In the genomic region with DNA sequence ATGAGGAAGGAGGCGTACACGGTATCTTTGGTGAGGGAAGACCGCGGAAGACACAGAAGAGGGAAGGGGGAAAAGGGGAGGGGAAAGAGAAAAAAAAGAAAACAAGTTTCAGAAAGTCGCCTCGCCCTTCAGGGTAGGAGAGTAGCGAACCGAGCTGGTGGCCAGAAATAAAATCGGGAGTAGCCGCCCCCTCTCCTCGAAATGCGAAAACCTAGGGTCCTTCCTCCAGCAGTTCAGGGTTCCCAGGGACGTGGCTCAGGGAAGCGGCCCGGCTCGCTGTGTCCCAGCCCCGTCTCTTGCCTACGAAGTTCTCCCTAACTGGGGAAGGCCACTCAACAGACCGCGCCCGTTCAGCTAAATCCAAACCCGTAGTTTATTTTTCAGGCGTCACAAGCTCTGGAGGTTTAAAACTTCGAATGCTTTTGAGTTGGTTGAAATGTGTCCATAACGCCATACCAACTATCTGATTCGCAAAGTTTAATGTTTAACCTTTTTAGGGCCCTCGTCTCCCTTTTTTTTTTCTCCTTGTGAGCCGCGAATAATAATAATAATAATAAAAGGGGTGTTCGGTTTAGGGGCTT, we compare ENCODE assay signal across 8 mouse cellular contexts. TPM values are rescaled to one million over a fixed set of nuclear protein-coding genes. Genes with fewer than 3 reads are reported as not detected.
DNase-seq lines count a peak whose midpoint lies in the region; ATAC-seq and TF ChIP-seq lines count a peak whose summit lies in the region.

No protein-coding gene starts in this region.

- TF ChIP-seq POLR2A in lung, adult 2 months (IDR thresholded peaks at IDR 0.05; ENCODE audit: borderline replicate concordance, extremely low read depth, low read depth, low read length), result peak; percentile 32; the same call in 1 of the 2 replicates

- H3K27ac ChIP-seq in brown adipose tissue, adult 24 weeks (replicated peaks; ENCODE audit: low read depth, low read length), result peak overlapping the region; percentile 89
- H3K27ac ChIP-seq in intestine, postnatal 0 days (ENCODE audit: low read depth, low read length), result peak overlapping the region; percentile 99
- peak overlapping the region; percentile 100 for H3K27ac ChIP-seq in neural tube, embryonic 15.5 days (replicated peaks)

- peak overlapping the region; percentile 99 for H3K9ac ChIP-seq in intestine, postnatal 0 days (ENCODE audit: low read depth, low read length)
- peak overlapping the region; percentile 100 for H3K9ac ChIP-seq in neural tube, embryonic 15.5 days (replicated peaks)

- H3K9me3 ChIP-seq in intestine, postnatal 0 days (ENCODE audit: control insufficient read depth), result no peaks in the 10 kb centered on the region
- no peaks in the 10 kb centered on the region for H3K9me3 ChIP-seq in neural tube, embryonic 15.5 days (replicated peaks)

- DNase-seq in ovary, postnatal 10 days (ENCODE audit: low spot score), result peak; percentile 22
- DNase-seq in ovary, adult 18-20 months (ENCODE audit: low spot score), result no peak
- peak; percentile 96 for DNase-seq in heart, adult 11 months
- DNase-seq in lung, adult 2 months, result peak; percentile 70
- no peak for DNase-seq in left cerebral cortex, adult 8-10 months (ENCODE audit: low spot score in 2 of 2)

- H3K27me3 ChIP-seq in intestine, postnatal 0 days (replicated peaks; ENCODE audit: control insufficient read depth, insufficient read depth, low read length), result no peaks in the 10 kb centered on the region
- no peaks in the 10 kb centered on the region for H3K27me3 ChIP-seq in neural tube, embryonic 15.5 days (replicated peaks)

- no peak for TF ChIP-seq CTCF in intestine, postnatal 0 days (IDR thresholded peaks at IDR 0.05; ENCODE audit: low read depth)
- no peak for TF ChIP-seq CTCF in lung, adult 2 months (IDR thresholded peaks at IDR 0.05; ENCODE audit: insufficient read depth, low read length)

- H3K4me1 ChIP-seq in brown adipose tissue, adult 24 weeks (ENCODE audit: control insufficient read depth, insufficient read depth, insufficient read length, low read length), result peaks cover 27% of the 10 kb centered on the region
- H3K4me1 ChIP-seq in intestine, postnatal 0 days (replicated peaks; ENCODE audit: control insufficient read depth, insufficient read depth, low read length), result peaks cover 21% of the 10 kb centered on the region; the same call in 1 of the 2 replicates
- peaks cover 28% of the 10 kb centered on the region for H3K4me1 ChIP-seq in lung, adult 2 months (ENCODE audit: control insufficient read depth, insufficient read depth, low read length)
- peaks cover 30% of the 10 kb centered on the region for H3K4me1 ChIP-seq in neural tube, embryonic 15.5 days

- ATAC-seq in intestine, postnatal 0 days, result no peak
- ATAC-seq in neural tube, embryonic 15.5 days (ENCODE audit: low FRiP score), result no peak

- peak overlapping the region; percentile 92 for H3K4me2 ChIP-seq in intestine, postnatal 0 days (replicated peaks; ENCODE audit: low read depth)
- H3K4me2 ChIP-seq in neural tube, embryonic 15.5 days, result peak overlapping the region; percentile 96

- peak overlapping the region; percentile 99 for H3K4me3 ChIP-seq in brown adipose tissue, adult 24 weeks (ENCODE audit: insufficient read depth, low read depth, low read length)
- peak overlapping the region; percentile 92 for H3K4me3 ChIP-seq in intestine, postnatal 0 days (ENCODE audit: low read depth, low read length)
- H3K4me3 ChIP-seq in lung, adult 2 months (replicated peaks; ENCODE audit: extremely low read depth, low read depth, low read length), result peak overlapping the region; percentile 95
- H3K4me3 ChIP-seq in neural tube, embryonic 15.5 days (replicated peaks), result peak overlapping the region; percentile 92

- no peaks in the 10 kb centered on the region for H3K36me3 ChIP-seq in intestine, postnatal 0 days (ENCODE audit: control insufficient read depth, insufficient read depth)
- no peaks in the 10 kb centered on the region for H3K36me3 ChIP-seq in neural tube, embryonic 15.5 days

- WGBS in intestine, postnatal 0 days, result 0% methylated on average over 30 of the region's 30 CpGs
- WGBS in lung, adult 2 months, result under 1% methylated on average over 30 of the region's 30 CpGs
- WGBS in neural tube, embryonic 15.5 days, result under 1% methylated on average over 30 of the region's 30 CpGs

RNA-seq across cellular contexts. Expression of a gene that starts 2.0 kb away (rescaled TPM):
- 10.6 and 13.2 TPM in 2 replicates for polyA plus RNA-seq in brown adipose tissue, adult 24 weeks (2012; ENCODE audit: insufficient read depth, insufficient read length, missing spikeins)
- 9.9 and 11.7 TPM in 2 replicates for polyA plus RNA-seq in intestine, postnatal 0 days (2015; fragmentation: Nextera tagmentation; extraction: Ambion mirVana)
- polyA plus RNA-seq in lung, adult 2 months (2012; rRNA removed), result 60.1 and 87.1 TPM in 2 replicates
- 22.5 and 26.0 TPM in 2 replicates for polyA plus RNA-seq in neural tube, embryonic 15.5 days (2015; fragmentation: Nextera tagmentation; extraction: Ambion mirVana)
- total RNA-seq in left cerebral cortex, adult 8-10 months (2022), result 100 to 1,000 TPM; 112 to 134 (median 116) TPM

Comparison
In these comparisons a context has a peak if more than half of its experiments do, and no peak if none do; other contexts are left out.
1. DNase-seq: peak in ovary, postnatal 10 days (single experiment), heart, adult 11 months (single experiment) and lung, adult 2 months (single experiment); none in ovary, adult 18-20 months (single experiment) and left cerebral cortex, adult 8-10 months (0 of 2).
2. Peak in every context shown above with its lines, with median percentiles within 50 percentile points of each other: H3K27ac ChIP-seq and H3K4me3 ChIP-seq.